Mouse (Mus musculus) forebrain, embryonic 12.5 days (tissue): ENCODE results near the gene Cnksr2. TPM values are rescaled to one million over a fixed set of nuclear protein-coding genes. Genes with fewer than 3 reads are reported as not detected.

ENCODE experiments used
- ATAC-seq: fragments of 200-750 bp; cut with Nextera tagmentation; 2 replicates; pipeline ENCODE4 v1.8.0; 2017; ENCODE audit warnings: moderate TSS enrichment; ENCODE audit not compliant: low FRiP score
- H3K27ac ChIP-seq: fragments of 300-500 bp; sonication (generic); 2 replicates; pipeline ENCODE4 v1.5.1; 2016; ENCODE audit warnings: mild to moderate bottlenecking
- H3K27me3 ChIP-seq: fragments of 300-500 bp; sonication (generic); 2 replicates; pipeline ENCODE4 v1.6.1; 2016; ENCODE audit warnings: mild to moderate bottlenecking
- H3K36me3 ChIP-seq: fragments of 300-500 bp; sonication (generic); replicated peaks from 2 replicates; pipeline ENCODE4 v1.6.1; 2016; ENCODE audit warnings: mild to moderate bottlenecking
- H3K4me1 ChIP-seq: fragments of 300-500 bp; sonication (generic); 2 replicates; pipeline ENCODE4 v1.6.1; 2016
- H3K4me2 ChIP-seq: fragments of 300-500 bp; sonication (generic); 2 replicates; pipeline ENCODE4 v1.6.1; 2016; ENCODE audit warnings: mild to moderate bottlenecking, moderate library complexity
- H3K4me3 ChIP-seq: fragments of 300-500 bp; sonication (generic); replicated peaks from 2 replicates; pipeline ENCODE4 v1.5.1; 2016; ENCODE audit warnings: mild to moderate bottlenecking
- H3K9ac ChIP-seq: fragments of 300-500 bp; sonication (generic); 2 replicates; pipeline ENCODE4 v1.6.1; 2016; ENCODE audit warnings: mild to moderate bottlenecking
- H3K9me3 ChIP-seq: fragments of 300-500 bp; sonication (generic); 2 replicates; pipeline ENCODE4 v1.6.1; 2016
- WGBS: fragments of 180-500 bp; shearing (Covaris S2); methylation state at CpG from one replicate; pipeline ENCODE4 v1.1.7; 2016; 5-methylcytosine and 5-hydroxymethylcytosine counted together
- polyA plus RNA-seq: library from polyadenylated mRNA; unstranded; fragments of >200 nt; fragmentation: Nextera tagmentation; extraction: Ambion mirVana; gene quantifications from 2 replicates; pipeline ENCODE4 v1.2.1, GENCODE M21; 2016

Gene Cnksr2
- polyA plus RNA-seq, 1 experiment from 2014 or later, result 6.2 TPM

GRCm38 (mm10) chrX:157817571-157818206 lies 225.4 kb downstream of the Cnksr2 start:
- H3K27ac ChIP-seq, result no peak overlapping the region
- WGBS, result 16% methylated on average over 31 of the region's 31 CpGs
- H3K4me3 ChIP-seq, result peak overlapping the region; percentile 21
- H3K36me3 ChIP-seq, result no peaks in the 10 kb centered on the region
- peaks cover 8% of the 10 kb centered on the region; the same call in 1 of the 2 replicates for H3K4me1 ChIP-seq
- H3K9me3 ChIP-seq, result no peaks in the 10 kb centered on the region
- H3K27me3 ChIP-seq, result peaks cover 43% of the 10 kb centered on the region
- no peak overlapping the region for H3K9ac ChIP-seq
- ATAC-seq, result peak; percentile 70
- peak overlapping the region; percentile 48 for H3K4me2 ChIP-seq

- H3K4me3 ChIP-seq, result no peak overlapping the region
- H3K27me3 ChIP-seq, result 0 out of 2 replicates have a peak, but pooled peaks cover 6% of the 10 kb centered on the region
- no peak overlapping the region for H3K4me2 ChIP-seq
- no peaks in the 10 kb centered on the region for H3K36me3 ChIP-seq
- H3K4me1 ChIP-seq, result no peaks in the 10 kb centered on the region
- H3K9ac ChIP-seq, result no peak overlapping the region
- WGBS, result 41% methylated on average over 1 of the region's 1 CpGs
- no peak for ATAC-seq
- no peak overlapping the region for H3K27ac ChIP-seq
- no peaks in the 10 kb centered on the region for H3K9me3 ChIP-seq
Measured at GRCm38 (mm10) chrX:157809721-157810120, 233.4 kb downstream of the Cnksr2 start.

GRCm38 (mm10) chrX:157801669-157802068 lies 241.4 kb downstream of the Cnksr2 start:
- no peak overlapping the region for H3K4me2 ChIP-seq
- H3K36me3 ChIP-seq, result no peaks in the 10 kb centered on the region
- 94% methylated on average over 2 of the region's 2 CpGs for WGBS
- H3K4me3 ChIP-seq, result no peak overlapping the region
- no peaks in the 10 kb centered on the region for H3K27me3 ChIP-seq
- H3K9ac ChIP-seq, result no peak overlapping the region
- H3K9me3 ChIP-seq, result no peaks in the 10 kb centered on the region
- H3K4me1 ChIP-seq, result no peaks in the 10 kb centered on the region
- H3K27ac ChIP-seq, result no peak overlapping the region
- ATAC-seq, result no peak

Other genes with a start within 250 kb of the Cnksr2 start
- gene Klhl34, start 224.9 kb downstream of the Cnksr2 start, polyA plus RNA-seq, result 1.4 and 2.0 TPM in 2 replicates